Mouse (Mus musculus) c-Kit-positive CD71-positive TER-119-negative erythroid progenitor cells, embryonic 14.5 days (primary cell): Measurements from ENCODE around the gene Klhl26.

ENCODE experiments used
- DNase-seq: peaks from one replicate; pipeline ENCODE4 v3.0.0-alpha.2; 2013; ENCODE audit warnings: low read depth

Gene Klhl26

DNA sequence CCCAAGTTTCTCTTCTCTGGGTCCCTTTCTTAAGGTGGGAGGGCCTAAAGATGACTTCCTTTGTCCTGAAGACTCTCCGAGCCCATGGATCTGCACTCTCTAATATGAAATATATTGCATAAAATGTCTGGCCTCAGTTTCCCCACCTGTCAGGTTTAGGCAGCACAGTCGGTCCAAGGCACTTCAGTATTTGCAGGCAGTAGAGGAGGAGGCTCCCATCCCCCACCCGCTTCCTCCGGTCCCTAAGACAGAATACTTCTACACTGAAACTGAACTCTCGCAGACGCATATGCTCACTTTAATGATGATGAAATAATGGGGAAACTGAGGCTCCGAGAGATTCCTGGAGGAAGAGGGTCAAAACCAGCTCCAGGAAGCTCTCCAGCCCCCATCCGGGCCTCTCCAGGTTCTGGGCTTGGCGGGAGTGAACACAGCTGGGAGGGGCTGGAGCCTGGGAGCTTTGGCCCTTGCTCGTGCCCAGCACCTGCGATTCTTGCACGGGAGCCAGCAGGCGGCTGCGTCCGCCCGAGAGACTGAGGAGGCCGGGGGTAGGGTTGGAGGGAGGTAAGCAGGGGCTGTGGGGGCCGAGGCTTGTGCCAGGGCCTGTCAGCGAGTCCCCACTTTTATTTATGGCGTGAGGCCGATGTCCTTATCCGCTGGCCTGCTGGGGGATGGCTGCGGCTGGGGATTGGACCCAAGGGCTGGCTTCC lies 25.2 kb upstream of the Klhl26 start:
- no peak for DNase-seq

DNA sequence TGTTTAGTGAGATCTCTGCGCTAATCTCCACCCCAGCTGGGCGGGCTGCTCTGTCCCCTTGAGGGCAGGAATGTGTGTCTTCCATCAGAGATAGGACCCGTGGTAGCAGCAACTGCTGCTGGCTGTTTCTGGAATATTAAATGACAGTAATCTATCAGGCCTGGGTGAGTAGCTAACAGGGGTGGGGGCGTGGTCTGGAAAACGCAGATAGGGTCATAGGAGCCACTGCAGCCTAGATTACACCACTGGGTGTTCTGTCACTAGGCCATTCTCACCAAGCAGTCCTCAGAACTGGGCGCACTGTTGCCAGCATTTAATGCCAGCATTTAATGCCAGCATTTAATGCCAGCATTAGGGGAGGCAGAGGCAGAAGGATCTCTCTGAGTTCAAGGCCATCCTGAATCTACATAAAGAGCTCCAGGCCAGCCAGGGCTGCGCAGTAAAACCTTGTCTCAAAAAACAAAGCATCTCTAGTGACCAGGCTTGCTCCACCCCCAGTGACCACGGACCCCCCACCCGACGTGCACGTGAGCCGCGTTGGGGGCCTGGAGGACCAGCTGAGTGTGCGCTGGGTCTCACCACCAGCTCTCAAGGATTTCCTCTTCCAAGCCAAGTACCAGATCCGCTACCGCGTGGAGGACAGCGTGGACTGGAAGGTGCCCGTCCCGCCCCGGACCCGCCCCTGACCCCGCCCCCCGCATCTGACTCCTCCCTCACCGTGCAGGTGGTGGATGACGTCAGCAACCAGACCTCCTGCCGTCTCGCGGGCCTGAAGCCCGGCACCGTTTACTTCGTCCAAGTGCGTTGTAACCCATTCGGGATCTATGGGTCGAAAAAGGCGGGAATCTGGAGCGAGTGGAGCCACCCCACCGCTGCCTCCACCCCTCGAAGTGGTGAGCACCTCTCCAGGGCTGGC lies 23.9 kb upstream of the Klhl26 start:
- DNase-seq = peak; percentile 75

DNA sequence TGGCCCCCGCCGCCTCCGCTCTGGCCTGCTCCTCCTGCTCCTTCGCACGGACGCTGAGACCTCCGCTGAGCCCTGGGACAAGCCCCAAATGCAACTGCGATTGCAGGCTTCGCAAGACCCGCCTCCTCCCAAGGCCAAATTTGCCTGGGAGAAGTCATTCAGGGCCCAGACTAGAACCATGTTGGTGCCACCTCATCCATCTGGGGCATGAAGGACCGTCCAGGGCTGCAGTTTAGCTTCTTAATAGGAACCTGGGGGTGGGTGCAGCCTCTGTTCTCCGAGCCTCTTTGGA lies 18.9 kb upstream of the Klhl26 start:
- no peak for DNase-seq

DNA sequence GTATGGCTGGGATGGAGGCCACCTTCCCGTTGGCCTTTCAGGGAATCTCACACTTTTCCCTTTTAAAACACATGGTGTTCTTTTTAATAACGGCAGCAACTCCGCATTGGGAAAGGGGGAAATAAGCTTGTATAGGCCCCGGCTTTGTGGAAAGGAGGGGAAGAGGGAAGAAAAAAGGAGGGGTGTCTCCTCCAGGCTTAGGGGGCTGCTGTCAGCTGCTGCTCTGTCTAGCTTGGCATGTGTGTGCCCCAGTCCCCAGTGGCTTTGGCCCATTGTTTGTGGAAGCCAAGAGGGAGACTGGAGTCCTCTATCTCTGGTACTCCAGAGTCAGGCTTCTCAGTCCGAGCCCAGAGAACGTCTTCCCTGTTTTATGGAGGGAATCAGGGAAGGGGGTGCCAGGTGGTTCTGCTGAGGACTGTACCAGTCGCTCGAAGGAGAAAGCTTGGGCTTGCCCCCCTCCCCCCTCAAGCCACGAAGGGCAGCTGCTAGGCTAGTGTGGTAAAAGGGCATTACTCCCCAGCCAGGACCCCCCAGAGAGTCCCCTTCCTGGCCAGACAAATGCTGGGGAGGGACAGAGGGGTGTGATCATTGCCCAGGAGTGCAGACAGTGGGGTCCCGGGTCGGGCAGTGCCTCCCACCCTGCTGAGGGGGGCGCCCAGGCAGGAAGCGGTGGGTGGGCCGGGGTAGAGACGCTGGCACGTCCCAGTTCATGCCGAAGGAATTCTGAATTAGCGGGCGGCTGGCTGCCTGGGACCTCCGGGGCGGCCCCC lies 18.4 kb upstream of the Klhl26 start:
- DNase-seq = no peak

DNA sequence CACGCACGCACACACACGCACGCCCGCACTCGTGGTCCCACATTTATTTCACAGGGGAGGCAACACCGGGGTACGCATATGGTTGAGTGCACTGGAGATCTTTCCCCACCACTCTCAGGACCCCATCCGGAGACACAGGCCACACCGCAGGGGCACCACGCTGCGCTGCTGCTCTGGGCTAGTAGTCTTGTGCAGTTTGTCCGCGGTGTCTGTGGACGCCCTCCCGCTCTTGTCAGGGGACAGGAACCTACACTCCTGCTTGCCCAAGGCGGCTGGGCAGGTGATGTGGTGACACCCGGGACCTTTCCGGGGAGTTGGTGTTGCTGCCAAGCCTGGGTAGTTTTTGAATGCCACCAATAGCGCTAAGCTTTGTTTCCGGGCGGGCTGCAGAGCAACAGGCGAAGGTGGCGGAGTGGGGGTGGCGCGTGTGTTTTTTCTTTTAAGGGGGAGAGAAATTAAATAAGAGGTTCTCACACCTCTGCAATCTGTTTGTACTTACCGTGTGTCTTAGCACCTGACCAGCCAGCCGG lies 17.7 kb upstream of the Klhl26 start:
- DNase-seq = no peak

DNA sequence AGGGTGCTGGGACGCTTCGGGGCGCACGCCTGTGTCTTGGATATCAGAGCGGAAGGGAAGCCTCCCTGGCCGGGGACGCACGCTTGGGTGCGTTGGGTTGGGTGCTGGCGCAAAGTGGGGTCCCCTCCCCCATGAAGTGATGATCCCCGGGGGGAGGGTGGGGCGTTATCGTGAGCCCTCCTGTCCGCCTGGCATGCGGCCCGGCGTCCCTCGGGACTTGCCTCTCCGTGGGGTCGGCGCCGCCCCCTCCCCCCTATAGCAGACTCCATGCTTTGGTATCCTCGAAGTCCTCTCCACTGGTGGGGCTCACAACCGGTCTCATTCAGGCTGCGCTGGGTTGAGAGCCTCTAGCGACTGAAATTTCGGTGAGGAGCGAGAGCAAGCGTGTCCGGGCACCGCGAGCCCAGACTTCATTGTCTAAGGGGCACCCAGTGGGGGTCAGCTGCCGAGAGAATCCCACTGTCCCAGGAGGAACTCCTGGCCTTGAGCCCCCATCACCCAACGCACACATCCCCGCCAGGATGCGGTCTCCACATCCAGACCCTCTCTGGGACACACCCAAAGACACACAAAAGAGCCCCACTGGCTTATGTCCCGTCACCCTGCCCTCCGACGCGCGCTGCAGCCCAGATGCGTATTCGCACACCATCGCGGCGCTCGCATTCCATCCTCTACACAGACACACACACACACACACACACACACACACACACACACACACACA lies 17.1 kb upstream of the Klhl26 start:
- no peak for DNase-seq

DNA sequence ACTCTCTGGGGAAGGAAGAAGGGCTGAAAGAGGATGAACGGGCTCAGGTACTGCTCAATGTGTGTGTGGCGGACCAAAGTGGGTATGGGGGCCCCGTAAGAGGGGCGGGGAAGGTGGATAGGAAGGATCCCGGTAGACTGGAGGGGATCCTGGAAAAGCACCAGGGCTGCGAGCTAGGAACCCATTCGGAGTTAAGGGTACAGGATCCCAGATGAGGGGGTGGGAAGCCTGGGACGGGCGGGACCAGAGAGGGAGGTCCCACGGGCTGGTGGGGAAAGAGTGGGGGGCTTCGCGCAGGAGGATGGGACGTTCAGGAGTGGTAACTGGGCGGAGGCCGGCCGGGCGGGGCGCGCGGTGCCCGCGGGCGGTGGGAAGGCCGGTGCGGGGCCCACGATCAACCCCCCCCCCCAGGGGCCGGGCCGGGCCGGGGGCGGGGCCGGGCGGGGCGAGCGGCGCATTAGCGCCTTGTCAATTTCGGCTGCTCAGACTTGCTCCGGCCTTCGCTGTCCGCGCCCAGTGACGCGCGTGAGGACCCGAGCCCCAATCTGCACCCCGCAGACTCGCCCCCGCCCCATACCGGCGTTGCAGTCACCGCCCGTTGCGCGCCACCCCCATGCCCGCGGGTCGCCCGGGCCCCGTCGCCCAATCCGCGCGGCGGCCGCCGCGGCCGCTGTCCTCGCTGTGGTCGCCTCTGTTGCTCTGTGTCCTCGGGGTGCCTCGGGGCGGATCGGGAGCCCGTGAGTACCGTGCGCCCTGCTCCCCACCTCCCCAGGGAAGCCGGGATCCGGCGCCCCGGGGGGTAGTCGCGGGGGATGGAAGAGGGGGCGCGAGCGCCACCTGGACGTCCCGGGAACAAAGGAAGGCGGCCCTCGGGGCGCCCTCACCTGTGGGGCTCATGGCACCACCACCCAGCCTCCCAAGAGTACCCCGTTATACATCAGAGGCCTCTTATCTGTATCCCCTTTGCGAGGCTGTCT lies 16.2 kb upstream of the Klhl26 start, which contains the start of gene Crlf1:
Gene Crlf1 (plus strand): TSS at position 495 of the 977 bp plus-strand sequence.
- no peak for DNase-seq

DNA sequence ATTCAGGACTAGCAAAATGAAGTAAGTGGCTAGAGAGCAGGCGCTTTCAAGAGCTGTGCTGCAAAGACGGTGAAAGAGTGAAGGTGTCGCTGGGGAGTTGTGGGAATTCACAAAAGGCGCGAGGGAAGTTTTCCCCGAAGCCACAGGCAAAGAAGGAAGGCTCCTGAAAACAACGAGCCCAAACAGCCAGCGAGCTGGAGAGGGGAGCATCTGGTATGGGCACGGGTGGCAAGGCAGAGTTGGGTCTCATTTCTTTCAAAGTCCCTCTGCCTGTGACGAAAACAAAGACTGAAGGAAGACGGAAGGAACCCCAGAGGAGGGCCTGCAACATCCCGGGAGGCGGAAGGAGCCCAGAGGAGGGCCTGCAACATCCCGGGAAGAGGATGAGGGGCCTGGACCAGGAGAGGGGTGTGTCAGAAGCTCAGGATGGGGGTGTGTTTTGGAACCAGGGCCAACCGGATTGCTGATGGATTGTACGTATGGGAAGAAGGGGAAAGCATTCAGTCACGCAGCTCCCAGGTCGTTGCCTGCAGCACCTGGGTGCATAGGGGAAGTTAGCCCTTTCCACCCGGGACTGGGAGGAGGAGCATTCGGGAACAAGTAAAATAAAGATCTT lies 14.2 kb upstream of the Klhl26 start:
- no peak for DNase-seq

DNA sequence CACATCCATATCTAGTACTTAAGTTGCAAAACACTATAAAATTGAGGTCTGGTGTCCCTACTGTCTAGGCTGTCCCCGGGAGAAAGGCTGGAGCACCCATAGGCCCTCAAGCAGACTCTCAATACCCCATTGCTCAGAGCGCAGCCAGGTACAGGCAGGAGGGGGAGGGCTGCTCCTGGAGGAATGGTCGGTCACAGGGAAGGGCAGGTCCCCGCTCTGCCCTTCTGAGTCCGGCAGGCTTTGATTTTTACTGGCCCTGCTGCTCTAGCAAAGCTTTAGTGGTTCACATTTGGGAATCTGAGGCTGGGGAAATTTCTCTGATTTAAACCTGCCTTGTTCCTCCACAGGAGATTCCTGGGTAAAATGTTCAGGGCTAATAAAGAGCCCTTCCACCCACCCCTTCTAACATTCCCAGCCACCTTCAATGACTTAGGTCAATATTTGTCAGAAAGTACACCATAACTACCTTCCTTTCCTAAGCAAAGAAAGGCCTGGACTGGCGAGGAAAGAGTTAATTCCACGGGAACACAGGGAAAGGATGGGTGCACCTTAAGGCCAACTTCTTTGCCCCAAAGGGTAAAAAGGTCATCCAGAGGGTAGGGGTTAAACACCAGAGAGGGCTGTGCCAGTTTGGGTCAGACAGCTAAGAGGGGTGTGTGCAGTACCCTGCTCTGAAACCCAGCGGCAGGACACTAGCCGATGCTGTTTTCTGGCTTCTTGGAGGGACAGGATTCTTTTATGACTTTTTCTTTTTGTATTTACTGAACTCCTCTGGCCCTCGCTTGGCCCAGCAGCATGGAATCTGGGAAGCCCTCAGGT lies 13.5 kb upstream of the Klhl26 start:
- DNase-seq = no peak

DNA sequence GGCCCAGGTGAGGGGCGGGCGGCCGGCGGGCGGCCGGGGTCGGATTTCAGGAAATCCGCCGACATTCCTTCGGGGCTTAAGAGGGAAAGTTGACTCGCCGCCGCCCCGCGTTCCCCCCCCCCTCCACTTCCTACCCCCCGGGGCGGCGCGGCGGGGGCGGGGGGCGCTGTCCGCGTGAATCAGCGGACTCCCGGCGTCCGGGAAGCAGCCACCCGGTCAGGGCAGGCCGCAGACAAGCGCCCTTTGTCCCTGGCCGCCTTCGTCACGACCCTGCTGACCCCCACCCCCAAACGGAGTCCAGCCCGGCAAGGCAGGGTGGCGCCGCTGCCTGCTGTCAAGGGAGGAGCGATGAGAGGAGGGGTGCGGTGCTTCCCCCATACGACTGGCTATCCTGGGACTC lies 12.8 kb upstream of the Klhl26 start:
- DNase-seq = no peak

DNA sequence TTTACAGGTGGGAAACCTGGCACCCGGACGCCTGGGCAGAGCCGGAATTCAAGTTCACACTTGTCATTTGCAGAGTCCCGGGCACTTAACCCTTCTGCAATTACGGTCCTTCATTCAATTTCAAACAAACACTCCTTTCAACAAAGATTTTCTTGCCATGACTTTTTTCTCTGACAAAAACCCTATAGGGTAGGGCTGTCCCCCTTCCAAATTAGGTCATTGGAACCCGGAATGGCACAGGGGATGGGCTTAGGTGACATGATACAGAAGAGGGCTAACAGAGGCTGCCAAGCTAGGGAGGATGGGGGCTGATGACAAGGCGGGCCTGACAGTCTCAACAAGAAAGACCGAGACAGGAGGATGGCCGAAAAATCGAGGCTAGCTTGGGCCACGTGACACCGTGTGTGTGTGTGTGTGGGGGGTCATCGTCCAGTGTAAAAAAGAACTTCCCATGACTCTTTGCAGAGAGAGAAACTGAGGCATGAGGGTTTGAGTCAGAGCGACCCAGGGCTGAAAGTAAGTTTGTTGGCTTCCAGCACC lies 12.2 kb upstream of the Klhl26 start:
- DNase-seq = no peak

DNA sequence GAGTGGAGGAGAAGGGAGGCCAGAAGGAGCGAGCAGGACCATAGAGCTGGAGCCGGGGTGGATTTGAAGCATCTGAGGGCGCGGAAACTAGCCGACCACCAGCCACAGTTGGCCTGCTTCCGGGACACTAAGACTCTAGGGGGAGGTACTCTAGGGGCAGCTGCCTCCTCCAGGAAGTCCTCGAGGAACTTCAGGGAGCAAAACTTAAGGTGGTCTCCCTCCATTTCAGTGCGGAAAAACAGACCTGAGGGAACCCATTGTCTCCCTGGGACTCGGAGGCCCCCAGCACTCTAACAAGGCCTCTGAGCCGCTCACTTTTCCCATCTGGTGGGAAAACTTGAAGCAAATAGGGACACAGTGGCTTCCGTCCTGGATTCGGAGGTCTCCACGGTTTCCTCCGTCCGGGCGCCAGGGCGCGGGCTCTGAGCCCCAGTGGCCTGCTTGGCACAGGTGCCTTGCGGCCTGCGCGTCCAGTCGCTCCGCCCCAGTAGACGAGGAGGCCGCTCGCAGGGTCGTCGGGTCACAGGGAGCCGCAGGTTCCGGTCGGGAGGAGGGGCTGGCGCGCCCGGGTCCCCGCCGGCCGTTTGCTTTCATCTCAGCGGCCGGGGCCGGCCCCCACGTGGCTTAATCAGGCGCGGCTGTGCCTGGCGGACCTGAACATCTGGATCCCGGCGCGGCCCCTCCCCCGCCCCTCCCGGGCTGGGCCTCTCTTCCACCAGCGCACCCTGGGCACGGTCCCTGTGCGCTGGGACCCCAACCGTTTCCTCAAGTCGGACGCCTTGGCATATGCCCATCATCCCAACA lies 11.4 kb upstream of the Klhl26 start:
- DNase-seq = no peak

DNA sequence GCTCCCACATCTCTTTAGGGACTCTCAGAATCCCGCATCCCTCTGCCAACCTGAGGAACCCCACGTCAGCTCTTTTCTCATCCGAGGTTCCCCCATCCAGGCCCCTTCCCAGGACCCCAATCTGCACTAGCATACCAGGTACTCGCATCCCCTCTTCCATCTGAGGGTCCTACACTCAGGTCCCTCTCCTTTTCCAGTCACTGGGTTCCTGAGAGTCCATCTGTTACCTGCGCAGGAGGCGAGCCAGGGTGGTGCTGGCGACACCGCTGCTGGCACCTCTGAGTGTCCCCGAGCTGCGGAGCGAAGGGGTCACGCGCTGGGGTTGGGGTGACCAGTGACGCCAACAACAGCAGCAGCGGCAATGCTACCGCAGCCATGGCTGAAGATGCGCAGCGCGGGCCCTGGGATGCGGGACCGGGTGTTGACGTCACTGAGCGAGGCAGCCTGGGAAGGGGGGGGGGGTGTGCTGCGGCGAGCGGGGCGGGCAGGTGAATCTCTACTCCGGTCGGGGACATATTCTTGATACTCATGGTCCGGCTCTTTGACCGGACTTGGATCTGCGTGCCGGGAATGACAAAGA lies 10.3 kb upstream of the Klhl26 start, which contains the start of gene Tmem59l:
Gene Tmem59l (minus strand): TSS at position 418 of the 580 bp plus-strand sequence.
- no peak for DNase-seq

DNA sequence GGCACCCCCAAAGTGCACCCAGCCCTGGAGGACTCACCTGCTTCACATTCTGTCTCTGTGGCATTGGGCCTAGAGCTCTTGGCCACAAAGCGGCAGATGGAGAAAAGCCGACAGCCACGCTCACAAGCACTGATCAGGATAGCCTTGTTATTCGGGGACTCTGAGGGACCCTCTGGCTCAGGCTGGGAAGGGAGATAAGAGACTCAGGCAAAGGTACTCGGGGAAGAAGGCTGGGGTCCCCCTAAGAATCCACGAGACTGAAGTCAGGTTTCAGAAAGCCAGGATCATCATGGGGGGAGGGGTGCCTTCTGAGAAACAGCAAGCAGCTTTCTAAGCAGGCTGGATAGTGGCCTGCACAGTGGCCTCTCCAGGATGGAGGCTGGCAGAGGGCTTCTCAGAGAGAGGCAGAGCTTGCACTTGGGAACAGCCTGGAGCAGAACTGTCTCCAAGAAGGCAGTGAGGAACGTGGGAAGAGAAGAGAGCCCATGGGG lies 9.5 kb upstream of the Klhl26 start:
- no peak for DNase-seq

DNA sequence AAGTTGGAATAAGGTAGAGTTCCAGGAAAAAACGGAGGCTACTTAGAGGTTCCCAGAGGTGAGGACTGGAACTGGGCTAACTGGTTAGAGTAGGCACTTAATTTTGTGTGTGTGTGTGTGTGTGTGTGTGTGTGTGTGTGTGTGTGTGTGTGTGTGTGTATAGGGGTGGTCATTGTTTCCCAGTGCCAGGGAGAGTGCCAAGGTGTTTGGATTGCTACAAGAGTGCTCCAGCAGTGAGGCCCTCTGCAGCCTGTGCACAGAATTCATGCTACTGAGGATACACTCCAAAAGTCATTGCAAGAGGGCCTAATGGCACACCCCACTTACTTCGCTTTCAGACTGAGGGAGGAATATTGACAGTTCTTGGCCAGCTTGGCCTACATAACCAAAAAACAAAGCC lies 6.2 kb upstream of the Klhl26 start:
- DNase-seq = no peak

DNA sequence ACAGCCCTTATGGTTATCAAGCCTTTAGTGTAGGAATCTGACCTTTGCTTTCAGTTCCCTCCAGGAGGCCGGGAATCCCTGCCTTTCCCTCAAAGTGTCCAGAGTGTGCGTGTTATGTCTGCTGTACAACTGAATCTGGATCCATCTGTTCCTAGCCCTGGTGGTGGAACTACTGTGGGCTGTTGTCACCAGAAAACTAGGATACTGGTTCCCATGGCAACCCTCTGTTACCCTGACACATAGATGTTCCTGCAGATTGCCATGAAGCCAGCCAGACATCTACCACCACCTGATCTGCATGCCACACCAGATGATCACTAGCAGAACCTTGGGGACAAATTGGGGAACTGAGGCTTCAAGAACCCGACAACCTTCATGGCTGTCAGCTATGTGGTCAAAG lies 5.1 kb upstream of the Klhl26 start:
- no peak for DNase-seq

DNA sequence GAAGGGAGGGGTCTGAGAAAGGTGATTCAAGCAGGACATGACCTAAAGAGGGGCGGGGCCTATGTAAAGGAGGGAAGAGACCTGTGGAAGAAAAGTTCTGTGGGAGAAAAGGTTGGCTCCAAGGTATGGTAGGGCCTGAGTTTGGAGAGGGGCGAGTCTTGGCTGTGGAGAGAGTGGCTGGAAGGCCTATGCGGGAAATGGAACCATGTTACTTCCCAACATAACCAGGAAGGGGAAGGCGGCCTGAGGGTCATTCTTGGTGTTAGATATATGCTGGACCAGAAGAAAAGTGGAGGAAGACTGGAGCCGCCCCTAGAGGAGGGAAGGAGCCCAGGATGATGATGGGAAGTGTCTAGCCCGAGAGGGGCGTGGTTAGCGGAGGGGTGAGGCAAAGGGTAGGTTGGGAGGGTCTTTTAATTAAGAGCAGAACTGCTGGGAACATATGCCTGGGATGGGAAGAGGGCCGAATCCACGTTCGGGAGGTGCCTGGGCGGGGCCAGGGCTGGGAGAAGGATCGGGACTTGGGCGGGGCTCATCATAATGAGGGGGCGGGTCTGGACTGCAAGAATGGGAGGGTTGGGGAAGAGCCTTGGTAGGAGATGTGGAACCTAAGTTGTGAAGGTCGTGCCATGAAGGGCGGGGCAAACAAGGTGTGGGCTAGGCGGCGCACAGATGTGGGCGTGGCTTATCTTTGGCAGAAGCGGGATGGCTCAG lies 658 bp upstream of the Klhl26 start:
- peak; percentile 73 for DNase-seq
